8 mouse cellular contexts compared by ENCODE assay signal in the genomic region with DNA sequence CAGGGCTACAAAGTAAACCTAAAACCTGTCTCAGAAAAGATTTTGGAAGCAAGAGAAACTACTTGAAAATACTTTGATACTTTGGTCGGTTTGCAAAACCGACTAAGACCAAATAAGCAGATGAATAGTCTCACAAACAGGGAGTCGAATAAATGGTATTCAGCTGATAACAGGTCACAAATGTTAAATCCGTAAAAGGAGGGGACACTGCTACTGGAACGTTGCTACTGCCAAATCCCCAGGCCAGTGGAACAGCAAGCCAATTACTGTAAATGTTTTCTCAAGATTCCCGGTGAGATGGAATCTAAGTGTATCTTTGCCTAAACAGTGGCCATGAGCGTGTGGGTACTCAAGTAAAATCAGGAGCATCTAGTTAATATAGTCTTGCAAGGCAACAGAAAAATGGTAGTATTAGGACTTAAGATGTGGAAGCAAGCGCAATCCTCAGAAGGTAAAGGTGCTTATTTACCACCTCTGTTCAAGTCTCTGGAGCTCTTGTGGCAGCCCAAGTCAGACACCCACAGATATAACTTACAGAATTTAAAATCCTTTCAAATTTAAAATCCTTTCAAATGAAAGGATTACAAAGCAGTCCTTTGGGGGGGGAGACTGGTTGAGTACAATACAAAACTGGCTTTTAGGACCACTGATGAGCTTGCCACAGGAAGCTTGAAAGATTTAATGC. TPM values are rescaled to one million over a fixed set of nuclear protein-coding genes. Genes with fewer than 3 reads are reported as not detected.
DNase-seq lines count a peak whose midpoint lies in the region; ATAC-seq and TF ChIP-seq lines count a peak whose summit lies in the region.

No protein-coding gene starts in this region.

- TF ChIP-seq CTCF in liver, embryonic 14.5 days (IDR thresholded peaks at IDR 0.05; ENCODE audit: low read depth): no peak

- no peak for TF ChIP-seq EP300 in liver, embryonic 14.5 days (IDR thresholded peaks at IDR 0.05; ENCODE audit: low read depth)

- peak overlapping the region; percentile 78 for H3K9ac ChIP-seq in forebrain, embryonic 14.5 days (ENCODE audit: low read length)
- H3K9ac ChIP-seq in liver, embryonic 14.5 days (replicated peaks): peak overlapping the region; percentile 95

- peak; percentile 15 for DNase-seq in CD4-positive, CD25-positive, alpha-beta regulatory T cell, adult 2 months (ENCODE audit: low read depth, low spot score)
- peak; percentile 42 for DNase-seq in ES-CJ7 (ENCODE audit: low read depth, low spot score)
- DNase-seq in forebrain, embryonic 14.5 days (ENCODE audit: low spot score): no peak
- DNase-seq in liver, embryonic 14.5 days (ENCODE audit: low read depth in 3 of 3, low spot score in 3 of 3): no peak
- no peak for DNase-seq in left cerebral cortex, adult 9 months (ENCODE audit: low spot score in 2 of 2)
- no peak for DNase-seq in kidney, adult 9 months

- H3K36me3 ChIP-seq in forebrain, embryonic 14.5 days (ENCODE audit: control insufficient read depth, insufficient read depth, low read length): peaks cover 40% of the 10 kb centered on the region
- peaks cover 50% of the 10 kb centered on the region for H3K36me3 ChIP-seq in liver, embryonic 14.5 days (replicated peaks; ENCODE audit: control insufficient read depth, insufficient read depth, low read depth)

- H3K27ac ChIP-seq in forebrain, embryonic 14.5 days (ENCODE audit: low read depth, low read length): peak overlapping the region; percentile 99; the same call in 1 of the 2 replicates
- H3K27ac ChIP-seq in liver, embryonic 14.5 days: peak overlapping the region; percentile 98

- peak overlapping the region; percentile 67 for H3K4me2 ChIP-seq in forebrain, embryonic 14.5 days (ENCODE audit: low read length)
- H3K4me2 ChIP-seq in liver, embryonic 14.5 days (ENCODE audit: low read depth): peak overlapping the region; percentile 87

- peak overlapping the region; percentile 67 for H3K4me3 ChIP-seq in forebrain, embryonic 14.5 days (ENCODE audit: low read depth, low read length)
- H3K4me3 ChIP-seq in liver, embryonic 14.5 days (ENCODE audit: insufficient read depth in 1 of 2, low read depth in 2 of 2, low read length in 2 of 2): peak overlapping the region; percentile 65 to 83

- no peaks in the 10 kb centered on the region for H3K27me3 ChIP-seq in forebrain, embryonic 14.5 days (replicated peaks; ENCODE audit: control insufficient read depth, insufficient read depth, low read length)
- H3K27me3 ChIP-seq in liver, embryonic 14.5 days (ENCODE audit: control insufficient read depth, insufficient read depth, low read length): no peaks in the 10 kb centered on the region

- H3K4me1 ChIP-seq in forebrain, embryonic 14.5 days (ENCODE audit: control insufficient read depth, insufficient read depth, low read length): peaks cover 15% of the 10 kb centered on the region
- H3K4me1 ChIP-seq in liver, embryonic 14.5 days (replicated peaks; ENCODE audit: control insufficient read depth in 2 of 2, insufficient read depth in 2 of 2, low read length in 1 of 2): peaks cover 19 to 22% of the 10 kb centered on the region in 2 experiments

- no peak for ATAC-seq in CD4-positive, CD25-positive, alpha-beta regulatory T cell, adult 4 months
- no peak for ATAC-seq in forebrain, embryonic 14.5 days
- ATAC-seq in liver, embryonic 14.5 days (ENCODE audit: insufficient read depth): no peak
- no peak for ATAC-seq in erythroid progenitor cell, adult 5-6 weeks (replicated peaks; ENCODE audit: low FRiP score, poor library complexity, severe bottlenecking)

- no peaks in the 10 kb centered on the region for H3K9me3 ChIP-seq in forebrain, embryonic 14.5 days (replicated peaks; ENCODE audit: control insufficient read depth, low read length)
- no peaks in the 10 kb centered on the region for H3K9me3 ChIP-seq in liver, embryonic 14.5 days (ENCODE audit: control insufficient read depth, low read length)

- whole genome bisulfite sequencing in forebrain, embryonic 14.5 days: 18% methylated on average over 8 of the region's 8 CpGs
- WGBS in liver, embryonic 14.5 days (ENCODE audit: insufficient replicate concordance): 14% methylated on average over 8 of the region's 8 CpGs

RNA-seq across cellular contexts. Expression of a gene that starts 1.2 kb away (rescaled TPM):
- 100 to 1,000 TPM; 151 to 205 TPM for polyA plus RNA-seq in CD4-positive, CD25-positive, alpha-beta regulatory T cell, adult 4 months (2017; shearing (Covaris generic))
- 150 and 167 TPM in 2 replicates for polyA plus RNA-seq in forebrain, embryonic 14.5 days (2014; fragmentation: Nextera tagmentation; extraction: Ambion mirVana)
- polyA plus RNA-seq in liver, embryonic 14.5 days (2012; rRNA removed): 42.4 and 42.9 TPM in 2 replicates
- polyA plus RNA-seq in liver, embryonic 14.5 days (2014; fragmentation: Nextera tagmentation; extraction: Ambion mirVana): 97.3 and 107 TPM in 2 replicates
- total RNA-seq in erythroid progenitor cell, adult 5-6 weeks (2015; ENCODE audit: low replicate concordance): 148 and 178 TPM in 2 replicates
- total RNA-seq in erythroid progenitor cell, adult 5-6 weeks (2017; ENCODE audit: low replicate concordance): 230 and 253 TPM in 2 replicates

RNA-seq across cellular contexts. Expression of a gene that starts 17.4 kb away (rescaled TPM):
- 100 to 1,000 TPM in 1 of 2 experiments, 10 to 100 TPM in 1; 73.0 to 136 TPM for polyA plus RNA-seq in CD4-positive, CD25-positive, alpha-beta regulatory T cell, adult 4 months (2017; shearing (Covaris generic))
- polyA plus RNA-seq in forebrain, embryonic 14.5 days (2014; fragmentation: Nextera tagmentation; extraction: Ambion mirVana): 284 and 334 TPM in 2 replicates
- 86.5 and 191 TPM in 2 replicates for polyA plus RNA-seq in liver, embryonic 14.5 days (2012; rRNA removed)
- 165 and 201 TPM in 2 replicates for polyA plus RNA-seq in liver, embryonic 14.5 days (2014; fragmentation: Nextera tagmentation; extraction: Ambion mirVana)
- total RNA-seq in erythroid progenitor cell, adult 5-6 weeks (2015; ENCODE audit: low replicate concordance): 388 and 415 TPM in 2 replicates
- 473 and 501 TPM in 2 replicates for total RNA-seq in erythroid progenitor cell, adult 5-6 weeks (2017; ENCODE audit: low replicate concordance)

Comparison
In these comparisons a context has a peak if more than half of its experiments do, and no peak if none do; other contexts are left out.
1. DNase-seq: peak in CD4-positive, CD25-positive, alpha-beta regulatory T cell, adult 2 months (single experiment) and ES-CJ7 (single experiment); none in forebrain, embryonic 14.5 days (single experiment), liver, embryonic 14.5 days (0 of 3), left cerebral cortex, adult 9 months (0 of 2) and kidney, adult 9 months (single experiment).